In genomic region chr9:50811746-50812145, GRCm38 (mm10) we compare ENCODE assay signal across 24 mouse cellular contexts. TPM values are rescaled to one million over a fixed set of nuclear protein-coding genes. Genes with fewer than 3 reads are reported as not detected.
DNase-seq lines count a peak whose midpoint lies in the region; ATAC-seq lines count a peak whose summit lies in the region.
"Had no signal": no experiment of that assay in that cellular context is flagged by ENCODE, and none has a peak within 500 bp of the region (broad histone marks: within the 10 kb centered on the region; RNA-seq: fewer than 3 reads in every experiment).

No protein-coding gene starts in this region.

- H3K9me3 ChIP-seq in heart, embryonic 11.5 days (replicated peaks; ENCODE audit: control insufficient read depth, low read length): no peaks in the 10 kb centered on the region
- 0 out of 2 replicates have a peak, but pooled peaks cover 3% of the 10 kb centered on the region for H3K9me3 ChIP-seq in liver, embryonic 12.5 days (replicated peaks)
- H3K9me3 ChIP-seq: forebrain, embryonic 15.5 days; hindbrain, embryonic 12.5 days; kidney, embryonic 15.5 days; midbrain, embryonic 10.5 days had no signal

- no peak for ATAC-seq in heart, embryonic 11.5 days (replicated peaks; ENCODE audit: insufficient number of reproducible peaks, low FRiP score, low TSS enrichment)
- ATAC-seq in liver, embryonic 12.5 days: peak; percentile 60
- ATAC-seq in megakaryocyte progenitor cell, adult 5-6 weeks (replicated peaks; ENCODE audit: poor library complexity): 0 out of 2 replicates have a peak, but pooled peaks have one; percentile 5
- ATAC-seq: forebrain, embryonic 15.5 days; intestine, postnatal 0 days had no signal

- peaks cover 16% of the 10 kb centered on the region for H3K36me3 ChIP-seq in heart, embryonic 11.5 days (ENCODE audit: control insufficient read depth, insufficient read depth, low read length)
- H3K36me3 ChIP-seq in liver, embryonic 12.5 days: peaks cover 64% of the 10 kb centered on the region

- 67% methylated on average over 2 of the region's 2 CpGs for WGBS in heart, embryonic 11.5 days (ENCODE audit: insufficient replicate concordance)
- 29% methylated on average over 2 of the region's 2 CpGs for WGBS in liver, embryonic 12.5 days (ENCODE audit: insufficient replicate concordance)

- no peak overlapping the region for H3K4me3 ChIP-seq in heart, embryonic 11.5 days (ENCODE audit: low read depth, low read length)
- H3K4me3 ChIP-seq in liver, embryonic 12.5 days: no peak overlapping the region
- H3K4me3 ChIP-seq: forebrain, embryonic 15.5 days; heart, adult 2 months; hindbrain, embryonic 12.5 days; kidney, embryonic 15.5 days; midbrain, embryonic 10.5 days had no signal

- no peak overlapping the region for H3K9ac ChIP-seq in heart, embryonic 11.5 days (ENCODE audit: low read depth, low read length)
- H3K9ac ChIP-seq in liver, embryonic 12.5 days: peak overlapping the region; percentile 43; the same call in 1 of the 2 replicates
- H3K9ac ChIP-seq: forebrain, embryonic 15.5 days; hindbrain, embryonic 12.5 days; kidney, embryonic 15.5 days had no signal

- H3K4me2 ChIP-seq in heart, embryonic 11.5 days: no peak overlapping the region
- H3K4me2 ChIP-seq in liver, embryonic 12.5 days: peak overlapping the region; percentile 48
- H3K4me2 ChIP-seq: forebrain, embryonic 15.5 days; hindbrain, embryonic 12.5 days; kidney, embryonic 15.5 days had no signal

- H3K27ac ChIP-seq in heart, embryonic 11.5 days (ENCODE audit: low read depth, low read length): peak overlapping the region; percentile 47; the same call in 1 of the 2 replicates
- peak overlapping the region; percentile 93 for H3K27ac ChIP-seq in liver, embryonic 12.5 days
- H3K27ac ChIP-seq: forebrain, embryonic 15.5 days; heart, adult 2 months; hindbrain, embryonic 12.5 days; kidney, embryonic 15.5 days; midbrain, embryonic 10.5 days had no signal

- H3K4me1 ChIP-seq in heart, embryonic 11.5 days (ENCODE audit: control insufficient read depth, insufficient read depth, low read length): peaks cover 7% of the 10 kb centered on the region; the same call in 1 of the 2 replicates
- peaks cover 84% of the 10 kb centered on the region for H3K4me1 ChIP-seq in liver, embryonic 12.5 days
- H3K4me1 ChIP-seq: forebrain, embryonic 15.5 days; hindbrain, embryonic 12.5 days; kidney, embryonic 15.5 days; midbrain, embryonic 10.5 days had no signal

- no peak for DNase-seq in heart, adult 18-20 months
- peak; percentile 40 for DNase-seq in c-Kit-positive CD71-positive TER-119-positive erythroid progenitor cells, embryonic 14.5 days (ENCODE audit: low spot score)
- no peak for DNase-seq in urinary bladder, postnatal 14 days (ENCODE audit: low spot score)
- no peak for DNase-seq in frontal cortex, postnatal 36 days (ENCODE audit: low spot score in 2 of 2)
- no peak for DNase-seq in neural tube, embryonic 10.5 days (ENCODE audit: extremely low spot score, low spot score)
- DNase-seq: adrenal gland, postnatal 25 days; cerebellum, adult 18-20 months; cerebellum, postnatal 25 days; gastrocnemius, postnatal 14 days; heart, adult 2 months; kidney, postnatal 36 days; lung, postnatal 4 days; right cerebral cortex, postnatal 25 days; thymus, adult 2 months; thymus, postnatal 4 days had no signal

- no peaks in the 10 kb centered on the region for H3K27me3 ChIP-seq in heart, embryonic 11.5 days (ENCODE audit: control insufficient read depth, insufficient read depth, low read length)
- H3K27me3 ChIP-seq in liver, embryonic 12.5 days (replicated peaks): no peaks in the 10 kb centered on the region
- H3K27me3 ChIP-seq: forebrain, embryonic 15.5 days; hindbrain, embryonic 12.5 days; kidney, embryonic 15.5 days had no signal

RNA-seq across cellular contexts. Expression of gene Ppp2r1b, which starts 33.4 kb away (rescaled TPM):
- 63.1 and 66.9 TPM in 2 replicates for polyA plus RNA-seq in heart, embryonic 11.5 days (2014; fragmentation: Nextera tagmentation; extraction: Ambion mirVana)
- 10 to 100 TPM; 10.6 to 11.3 TPM for total RNA-seq in heart, adult 18-20 months (2021)
- polyA plus RNA-seq in liver, embryonic 12.5 days (2016; fragmentation: Nextera tagmentation; extraction: Ambion mirVana): 131 and 137 TPM in 2 replicates
- 39.5 and 40.0 TPM in 2 replicates for total RNA-seq in megakaryocyte progenitor cell, adult 5-6 weeks (2015)
- 47.9 and 55.2 TPM in 2 replicates for total RNA-seq in megakaryocyte progenitor cell, adult 5-6 weeks (2017)

RNA-seq across cellular contexts. Expression of gene 1110032A03Rik, which starts 36.4 kb away (rescaled TPM):
- polyA plus RNA-seq in heart, embryonic 11.5 days (2014; fragmentation: Nextera tagmentation; extraction: Ambion mirVana): 22.2 and 22.9 TPM in 2 replicates
- total RNA-seq in heart, adult 18-20 months (2021): 10 to 100 TPM; 11.3 to 16.5 TPM
- 14.5 and 15.1 TPM in 2 replicates for polyA plus RNA-seq in liver, embryonic 12.5 days (2016; fragmentation: Nextera tagmentation; extraction: Ambion mirVana)
- total RNA-seq in megakaryocyte progenitor cell, adult 5-6 weeks (2015): 19.5 and 19.7 TPM in 2 replicates
- 13.3 and 16.4 TPM in 2 replicates for total RNA-seq in megakaryocyte progenitor cell, adult 5-6 weeks (2017)

RNA-seq across cellular contexts. Expression of gene Alg9, which starts 36.9 kb away (rescaled TPM):
- 34.2 and 37.3 TPM in 2 replicates for polyA plus RNA-seq in heart, embryonic 11.5 days (2014; fragmentation: Nextera tagmentation; extraction: Ambion mirVana)
- 10 to 100 TPM; 10.4 to 12.1 TPM for total RNA-seq in heart, adult 18-20 months (2021)
- 20.9 and 23.1 TPM in 2 replicates for polyA plus RNA-seq in liver, embryonic 12.5 days (2016; fragmentation: Nextera tagmentation; extraction: Ambion mirVana)
- total RNA-seq in megakaryocyte progenitor cell, adult 5-6 weeks (2015): 23.2 and 30.8 TPM in 2 replicates
- total RNA-seq in megakaryocyte progenitor cell, adult 5-6 weeks (2017): 21.4 and 24.7 TPM in 2 replicates

RNA-seq across cellular contexts. Expression of gene Fdxacb1, which starts 43.7 kb away (rescaled TPM):
- 9.8 and 9.9 TPM in 2 replicates for polyA plus RNA-seq in heart, embryonic 11.5 days (2014; fragmentation: Nextera tagmentation; extraction: Ambion mirVana)
- 1 to 10 TPM; 4.1 to 5.8 TPM for total RNA-seq in heart, adult 18-20 months (2021)
- 11.5 and 13.7 TPM in 2 replicates for polyA plus RNA-seq in liver, embryonic 12.5 days (2016; fragmentation: Nextera tagmentation; extraction: Ambion mirVana)
- 6.9 and 7.8 TPM in 2 replicates for total RNA-seq in megakaryocyte progenitor cell, adult 5-6 weeks (2015)
- total RNA-seq in megakaryocyte progenitor cell, adult 5-6 weeks (2017): 6.0 and 7.0 TPM in 2 replicates

RNA-seq across cellular contexts. Expression of gene Hspb2, which starts 59.6 kb away (rescaled TPM):
- polyA plus RNA-seq in heart, embryonic 11.5 days (2014; fragmentation: Nextera tagmentation; extraction: Ambion mirVana): 319 and 338 TPM in 2 replicates
- total RNA-seq in heart, adult 18-20 months (2021): 100 to 1,000 TPM; 136 to 143 TPM
- 0.82 and 1.2 TPM in 2 replicates for polyA plus RNA-seq in liver, embryonic 12.5 days (2016; fragmentation: Nextera tagmentation; extraction: Ambion mirVana)
- not detected in 2 replicates for total RNA-seq in megakaryocyte progenitor cell, adult 5-6 weeks (2015)
- not detected in 2 replicates for total RNA-seq in megakaryocyte progenitor cell, adult 5-6 weeks (2017)
- total RNA-seq: neutrophil, adult 5-6 weeks had no signal
- polyA plus RNA-seq: forebrain, embryonic 15.5 days had no signal
